Mouse (Mus musculus) limb, embryonic 10.5 days (tissue): Measurements from ENCODE around the gene Aldh1l1. TPM values are rescaled to one million over a fixed set of nuclear protein-coding genes. Genes with fewer than 3 reads are reported as not detected.

ENCODE experiments used
- DNase-seq: peaks from one replicate; pipeline ENCODE4 v3.0.0-alpha.2; 2017; ENCODE audit warnings: low spot score
- H3K27ac ChIP-seq: fragments of 300-500 bp; sonication (generic); 2 replicates; pipeline ENCODE4 v1.5.1; 2016; ENCODE audit warnings: mild to moderate bottlenecking
- H3K27me3 ChIP-seq: fragments of 300-500 bp; sonication (generic); 2 replicates; pipeline ENCODE4 v1.6.1; 2016; ENCODE audit warnings: low read depth, mild to moderate bottlenecking; ENCODE audit not compliant: poor library complexity, severe bottlenecking
- H3K36me3 ChIP-seq: fragments of 300-500 bp; sonication (generic); 2 replicates; pipeline ENCODE4 v1.6.1; 2016; ENCODE audit warnings: mild to moderate bottlenecking, moderate library complexity
- H3K4me1 ChIP-seq: fragments of 300-500 bp; sonication (generic); 2 replicates; pipeline ENCODE4 v1.6.1; 2016
- H3K4me3 ChIP-seq: fragments of 300-500 bp; sonication (generic); 2 replicates; pipeline ENCODE4 v1.5.1; 2016; ENCODE audit warnings: mild to moderate bottlenecking, moderate library complexity
- H3K9me3 ChIP-seq: fragments of 300-500 bp; sonication (generic); replicated peaks from 2 replicates; pipeline ENCODE4 v1.6.1; 2016; ENCODE audit warnings: mild to moderate bottlenecking
- WGBS: fragments of 180-500 bp; shearing (Covaris S2); methylation state at CpG from one replicate; pipeline ENCODE4 v1.1.7; 2016; 5-methylcytosine and 5-hydroxymethylcytosine counted together
- polyA plus RNA-seq: library from polyadenylated mRNA; unstranded; fragments of >200 nt; fragmentation: Nextera tagmentation; extraction: Ambion mirVana; gene quantifications from 2 replicates; pipeline ENCODE4 v1.2.1, GENCODE M21; 2016

Aldh1l1 gene
- polyA plus RNA-seq, 1 experiment from 2014 or later = 1.6 TPM

DNA sequence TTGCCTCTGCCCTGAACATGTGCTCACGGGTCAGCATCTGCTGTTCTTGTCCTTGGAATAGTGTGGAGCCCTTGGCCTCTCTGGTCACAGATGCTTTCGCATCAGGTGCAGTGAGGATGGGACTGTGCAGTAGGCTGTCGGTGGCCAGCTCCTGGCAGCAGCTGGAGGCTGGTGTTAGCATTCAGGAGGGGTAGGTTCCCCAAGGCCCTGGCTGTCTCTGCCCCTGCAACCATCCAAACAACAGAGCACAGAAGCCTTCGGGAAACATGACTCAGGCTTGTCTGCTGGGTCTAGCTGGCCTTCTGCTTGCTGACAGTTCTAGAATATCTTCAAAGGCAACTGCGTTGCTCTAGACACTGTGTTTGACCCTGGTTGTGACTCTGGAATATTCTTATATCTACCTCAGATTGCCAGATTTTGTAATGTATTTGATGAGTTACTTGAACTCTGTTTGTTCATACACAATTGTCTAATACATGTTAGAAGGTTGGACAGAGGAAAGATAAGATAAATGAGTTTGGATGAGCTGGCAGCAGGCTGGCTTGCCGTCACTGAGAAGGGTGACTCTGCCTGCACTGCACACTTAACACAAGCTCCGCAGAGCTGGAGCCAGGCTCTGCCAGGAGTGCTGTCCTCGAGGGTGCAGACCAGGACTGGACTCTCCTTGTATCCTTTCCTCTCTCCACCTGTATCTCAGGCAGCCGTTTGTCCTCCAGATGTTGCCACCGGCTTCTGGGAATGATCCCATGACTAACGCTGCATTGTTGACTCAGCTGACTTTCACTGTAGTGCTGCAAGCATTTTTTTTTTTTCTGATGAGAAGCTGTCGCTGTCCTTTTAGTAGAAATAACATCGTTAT is 79.4 kb downstream of the Aldh1l1 start:
- H3K9me3 ChIP-seq = no peaks in the 10 kb centered on the region
- WGBS = 77% methylated on average over 13 of the region's 13 CpGs
- DNase-seq = no peak
- H3K27ac ChIP-seq = no peak overlapping the region
- H3K36me3 ChIP-seq = no peaks in the 10 kb centered on the region
- no peak overlapping the region for H3K4me3 ChIP-seq
- no peaks in the 10 kb centered on the region for H3K4me1 ChIP-seq
- H3K27me3 ChIP-seq = no peaks in the 10 kb centered on the region; the same call in 1 of the 2 replicates

DNA sequence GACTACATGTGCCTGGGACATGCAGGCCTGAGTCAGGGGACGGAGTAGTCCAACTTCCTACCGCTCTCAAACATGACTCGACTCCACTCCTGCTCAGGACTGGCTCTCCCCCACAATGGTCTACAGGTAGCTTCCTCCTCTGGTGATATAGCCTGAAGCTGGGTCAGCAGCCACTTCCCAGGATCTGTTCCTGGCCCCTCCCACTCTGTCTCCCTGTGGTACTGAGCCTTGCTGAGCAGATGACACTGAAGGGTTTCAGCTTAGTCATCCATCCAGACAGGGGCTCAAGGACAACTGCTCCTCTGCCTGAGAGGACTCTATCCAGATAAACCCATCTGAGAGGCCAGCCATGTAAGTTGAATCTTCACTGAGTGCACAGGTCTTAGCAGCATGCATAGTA is 81.3 kb downstream of the Aldh1l1 start:
- no peaks in the 10 kb centered on the region for H3K36me3 ChIP-seq
- H3K4me1 ChIP-seq = no peaks in the 10 kb centered on the region
- H3K27ac ChIP-seq = no peak overlapping the region
- no peak overlapping the region for H3K4me3 ChIP-seq
- no peaks in the 10 kb centered on the region; the same call in 1 of the 2 replicates for H3K27me3 ChIP-seq
- WGBS = 83% methylated on average over 3 of the region's 3 CpGs
- DNase-seq = no peak
- H3K9me3 ChIP-seq = no peaks in the 10 kb centered on the region

DNA sequence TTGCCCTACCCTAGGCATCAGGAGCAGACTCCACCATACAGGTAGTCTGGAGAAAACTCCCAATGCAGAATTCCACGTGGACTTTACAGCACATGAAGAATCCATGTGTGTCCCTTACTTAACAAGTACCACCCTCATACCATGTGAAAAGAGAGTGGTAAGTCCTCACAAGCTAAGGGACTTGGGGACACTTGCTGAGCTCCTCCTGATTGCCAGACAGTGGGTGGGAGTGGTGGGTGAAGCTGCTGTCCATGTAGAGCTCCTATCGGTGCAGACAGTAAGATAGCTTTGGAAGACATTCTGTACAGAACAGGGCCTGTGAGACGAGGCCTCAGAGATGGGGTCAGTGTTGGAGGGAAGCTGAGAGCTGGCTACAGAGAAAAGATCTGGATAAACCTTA is 81.7 kb downstream of the Aldh1l1 start:
- Histone ChIP-seq H3K4me1 (no peaks in the 10 kb centered on the region), H3K36me3 (no peaks in the 10 kb centered on the region), H3K27me3 (no peaks in the 10 kb centered on the region; the same call in 1 of the 2 replicates), H3K9me3 (no peaks in the 10 kb centered on the region), H3K4me3 (no peak overlapping the region), H3K27ac (no peak overlapping the region)
- WGBS = 78% methylated on average over 3 of the region's 3 CpGs
- no peak for DNase-seq

DNA sequence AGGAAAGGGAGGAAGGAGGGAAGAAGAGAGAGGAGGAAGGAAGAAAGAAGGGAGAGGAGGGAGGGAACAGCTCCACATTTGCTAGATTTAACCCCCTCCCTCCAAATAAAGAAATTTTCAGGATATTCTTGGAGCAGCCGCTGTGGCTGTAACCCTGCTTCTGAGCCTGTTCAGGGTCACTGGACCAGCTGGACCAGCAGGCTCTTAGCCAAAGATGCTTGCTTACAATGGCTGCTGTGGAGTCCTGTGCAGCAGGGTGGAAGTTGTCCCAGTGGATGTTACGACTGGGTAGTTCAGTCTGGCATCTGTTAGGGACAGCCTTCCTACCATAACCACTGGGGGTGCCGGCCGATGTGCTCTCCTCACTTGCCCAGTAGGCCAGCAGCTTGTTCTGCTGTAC is 82.5 kb downstream of the Aldh1l1 start:
- Histone ChIP-seq H3K36me3 (no peaks in the 10 kb centered on the region), H3K4me3 (no peak overlapping the region), H3K4me1 (no peaks in the 10 kb centered on the region), H3K27me3 (no peaks in the 10 kb centered on the region; the same call in 1 of the 2 replicates), H3K27ac (no peak overlapping the region), H3K9me3 (no peaks in the 10 kb centered on the region)
- WGBS = 88% methylated on average over 4 of the region's 4 CpGs
- DNase-seq = no peak

DNA sequence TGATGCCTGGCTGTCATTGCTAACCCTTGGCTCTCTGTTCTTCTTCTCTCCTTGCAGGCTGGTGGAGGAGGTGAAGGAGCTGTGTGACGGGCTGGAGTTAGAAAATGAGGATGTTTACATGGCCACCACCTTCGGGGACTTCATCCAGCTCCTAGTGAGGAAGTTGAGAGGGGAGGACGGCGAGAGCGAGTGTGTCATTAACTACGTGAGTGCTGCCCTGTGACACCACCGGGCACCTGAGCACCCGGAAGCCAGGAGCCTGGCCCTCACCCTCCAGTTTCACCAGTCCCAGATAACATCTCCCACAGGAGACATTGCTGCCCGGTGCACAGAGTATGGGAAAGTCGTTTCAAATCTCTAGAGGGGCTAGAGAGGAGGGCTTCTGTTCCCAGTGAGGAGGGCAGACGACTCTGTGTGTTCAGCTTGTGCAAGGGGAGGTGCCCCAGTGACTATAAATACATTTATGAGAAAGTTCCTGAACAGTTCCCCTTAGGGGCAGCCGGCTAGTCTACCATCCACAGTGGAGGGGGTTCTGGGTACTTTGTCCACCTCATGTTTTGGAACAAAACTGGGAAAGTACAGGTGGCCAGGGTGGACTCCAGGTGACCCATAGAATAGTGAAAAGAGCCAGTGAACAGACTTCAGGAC is 83.6 kb downstream of the Aldh1l1 start:
- no peaks in the 10 kb centered on the region; the same call in 1 of the 2 replicates for H3K27me3 ChIP-seq
- no peaks in the 10 kb centered on the region for H3K4me1 ChIP-seq
- no peaks in the 10 kb centered on the region for H3K36me3 ChIP-seq
- no peak for DNase-seq
- H3K9me3 ChIP-seq = no peaks in the 10 kb centered on the region
- WGBS = 66% methylated on average over 12 of the region's 12 CpGs
- no peak overlapping the region for H3K4me3 ChIP-seq
- no peak overlapping the region for H3K27ac ChIP-seq

DNA sequence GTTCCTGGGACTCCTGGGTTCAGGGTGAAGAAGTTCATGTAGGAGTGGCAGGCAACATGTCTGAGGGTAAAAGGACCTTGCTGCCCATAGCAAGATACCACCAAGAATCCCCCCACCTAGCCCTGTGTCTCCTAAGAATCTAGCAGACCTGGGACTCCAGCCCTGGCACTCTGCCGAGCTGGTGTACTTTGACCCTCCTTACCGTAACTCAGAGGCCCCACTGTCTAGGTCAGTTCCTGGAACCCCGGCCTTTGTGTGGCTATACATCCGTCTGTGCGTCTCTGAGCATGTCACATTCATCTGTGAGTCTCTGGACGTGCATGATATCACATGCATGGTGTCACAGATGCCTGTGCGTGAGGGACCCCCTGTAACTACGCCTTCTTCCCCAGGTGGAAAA is 84.2 kb downstream of the Aldh1l1 start:
- H3K27ac ChIP-seq = no peak overlapping the region
- WGBS = 90% methylated on average over 8 of the region's 8 CpGs
- no peaks in the 10 kb centered on the region for H3K36me3 ChIP-seq
- no peak for DNase-seq
- no peaks in the 10 kb centered on the region for H3K9me3 ChIP-seq
- H3K4me1 ChIP-seq = no peaks in the 10 kb centered on the region
- H3K4me3 ChIP-seq = no peak overlapping the region
- H3K27me3 ChIP-seq = no peaks in the 10 kb centered on the region; the same call in 1 of the 2 replicates

DNA sequence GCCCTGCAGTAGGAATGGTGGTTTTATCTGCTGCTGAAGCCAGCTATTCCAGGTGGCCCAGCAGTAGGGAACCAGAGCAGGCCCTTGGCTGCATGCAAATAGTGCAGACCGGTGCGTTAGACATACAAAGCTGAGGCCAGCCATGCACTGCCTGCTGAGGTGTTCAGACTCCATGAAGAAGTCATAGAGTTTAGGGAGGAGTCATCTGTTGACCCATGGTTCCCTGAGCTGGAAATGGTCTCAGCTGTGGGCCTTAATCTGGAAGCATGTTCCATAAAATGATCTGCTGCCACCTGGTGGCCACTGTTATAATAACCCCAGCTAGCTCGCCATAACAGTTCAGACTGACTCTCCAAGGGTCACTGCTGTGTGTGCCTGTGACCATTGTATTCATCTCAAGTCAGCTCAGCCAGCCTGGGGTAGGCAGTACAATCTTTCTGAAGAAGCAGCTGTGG is 89.1 kb downstream of the Aldh1l1 start:
- Histone ChIP-seq H3K27me3 (no peaks in the 10 kb centered on the region), H3K27ac (no peak overlapping the region), H3K36me3 (no peaks in the 10 kb centered on the region), H3K4me3 (no peak overlapping the region), H3K4me1 (no peaks in the 10 kb centered on the region), H3K9me3 (no peaks in the 10 kb centered on the region)
- DNase-seq = peak; percentile 86
- WGBS = 50% methylated on average over 3 of the region's 3 CpGs

DNA sequence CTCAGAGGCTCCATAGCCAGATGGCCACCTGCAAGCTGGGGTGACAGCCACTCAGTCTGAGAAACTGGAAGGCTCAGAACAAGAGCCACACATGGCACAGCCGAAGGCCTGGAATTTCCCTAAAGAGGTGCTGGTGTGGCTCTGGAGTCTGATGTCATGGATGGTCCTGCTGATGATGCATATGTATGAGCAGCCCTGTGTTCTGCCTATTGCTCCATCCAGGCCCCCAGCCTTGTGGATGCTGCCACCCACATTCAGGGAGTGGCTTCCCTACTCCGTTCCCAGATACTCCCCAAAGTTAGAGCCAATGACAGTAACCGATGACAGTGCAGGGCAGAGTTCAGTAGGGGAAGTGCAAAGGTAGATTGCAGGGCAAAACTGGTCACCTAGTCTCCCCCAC is 91.9 kb downstream of the Aldh1l1 start:
- Histone ChIP-seq H3K27me3 (no peaks in the 10 kb centered on the region), H3K27ac (no peak overlapping the region), H3K9me3 (no peaks in the 10 kb centered on the region), H3K36me3 (no peaks in the 10 kb centered on the region), H3K4me3 (no peak overlapping the region), H3K4me1 (no peaks in the 10 kb centered on the region)
- 53% methylated on average over 3 of the region's 3 CpGs for WGBS
- no peak for DNase-seq

DNA sequence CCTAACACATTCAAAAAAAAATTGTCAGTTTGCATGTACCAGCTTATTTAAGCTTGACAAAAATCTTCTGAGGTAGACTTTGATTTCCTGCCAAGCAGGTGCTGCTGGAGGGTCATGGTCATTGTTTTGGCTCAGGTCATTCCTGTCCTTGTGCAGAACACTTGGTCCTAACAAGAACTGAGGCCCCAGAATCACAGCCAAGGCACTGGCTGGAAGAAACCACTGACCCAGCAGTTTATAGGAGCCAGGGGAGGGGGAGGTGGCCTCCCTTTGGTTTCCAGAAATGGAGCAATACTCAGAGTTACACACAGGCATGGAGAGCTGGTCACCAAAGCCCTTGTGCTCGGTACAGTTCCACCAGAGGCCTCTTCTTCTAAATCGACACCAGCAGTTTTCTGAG is 96.1 kb downstream of the Aldh1l1 start:
- no peaks in the 10 kb centered on the region for H3K36me3 ChIP-seq
- 80% methylated on average over 2 of the region's 2 CpGs for WGBS
- no peaks in the 10 kb centered on the region for H3K4me1 ChIP-seq
- H3K9me3 ChIP-seq = no peaks in the 10 kb centered on the region
- H3K4me3 ChIP-seq = no peak overlapping the region
- no peak for DNase-seq
- no peak overlapping the region for H3K27ac ChIP-seq
- no peaks in the 10 kb centered on the region for H3K27me3 ChIP-seq

DNA sequence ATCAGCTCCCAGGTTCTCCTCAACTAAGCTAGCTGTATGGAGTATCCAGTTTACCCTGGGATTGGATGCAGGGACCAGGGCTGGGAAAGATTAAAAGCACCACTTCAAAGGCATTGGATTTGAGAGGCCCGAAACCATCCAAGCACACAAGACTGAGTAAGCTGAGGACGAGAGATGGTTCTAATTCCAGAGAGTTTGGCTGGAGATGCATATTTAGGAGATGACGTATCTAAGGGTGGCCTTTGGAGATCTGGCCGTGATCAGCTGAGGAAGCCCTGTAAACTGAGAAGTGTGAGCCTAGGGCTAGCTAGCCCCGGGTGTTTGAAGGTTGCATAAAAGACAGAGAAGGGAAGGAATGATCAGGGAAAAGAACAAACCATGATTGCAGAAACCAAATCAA is 101.9 kb downstream of the Aldh1l1 start:
- H3K27ac ChIP-seq = no peak overlapping the region
- no peaks in the 10 kb centered on the region for H3K27me3 ChIP-seq
- no peaks in the 10 kb centered on the region for H3K4me1 ChIP-seq
- 48% methylated on average over 5 of the region's 5 CpGs for WGBS
- H3K4me3 ChIP-seq = no peak overlapping the region
- H3K36me3 ChIP-seq = no peaks in the 10 kb centered on the region
- no peak for DNase-seq
- no peaks in the 10 kb centered on the region for H3K9me3 ChIP-seq

DNA sequence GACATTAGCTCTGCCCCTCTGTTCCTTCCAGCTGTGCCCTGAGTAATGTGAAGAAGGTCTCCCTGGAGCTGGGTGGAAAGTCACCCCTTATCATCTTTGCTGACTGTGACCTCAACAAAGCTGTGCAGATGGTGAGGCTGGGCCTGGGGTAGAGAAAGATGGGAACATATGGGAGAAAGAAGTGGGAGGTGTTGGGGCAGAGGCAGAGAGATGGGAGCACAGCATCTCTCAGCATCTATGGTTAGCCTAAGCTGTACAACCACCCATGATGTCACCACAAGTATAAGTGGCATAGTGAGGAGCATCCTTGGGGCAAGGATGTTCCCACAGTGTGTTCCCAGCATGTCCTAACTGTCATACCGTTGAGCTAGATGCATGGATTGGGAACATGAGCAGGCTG is 104.5 kb downstream of the Aldh1l1 start:
- no peak for DNase-seq
- Histone ChIP-seq H3K27me3 (no peaks in the 10 kb centered on the region), H3K4me1 (no peaks in the 10 kb centered on the region), H3K36me3 (no peaks in the 10 kb centered on the region), H3K4me3 (no peak overlapping the region), H3K27ac (no peak overlapping the region), H3K9me3 (no peaks in the 10 kb centered on the region)
- WGBS = 95% methylated on average over 1 of the region's 1 CpGs

DNA sequence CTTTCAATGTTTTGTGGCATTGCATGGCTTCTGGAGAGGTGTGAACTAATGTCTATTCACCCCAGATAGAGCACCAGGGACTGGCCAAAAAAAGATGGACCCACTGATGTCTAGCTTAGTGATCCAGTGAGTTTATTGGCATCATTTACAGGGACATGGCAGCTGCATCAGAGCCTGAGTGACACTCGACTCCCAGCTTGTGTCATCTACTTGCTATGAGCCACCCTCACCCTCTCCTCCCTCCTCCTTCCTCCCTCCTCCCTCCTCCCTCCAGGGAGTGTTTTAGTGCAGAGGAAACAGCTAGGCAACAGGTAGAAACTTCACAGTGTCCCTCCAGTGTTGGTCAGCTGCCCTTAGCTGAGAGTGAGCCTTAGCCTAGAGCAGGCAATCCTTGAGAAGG is 108.7 kb downstream of the Aldh1l1 start:
- no peak overlapping the region for H3K4me3 ChIP-seq

DNA sequence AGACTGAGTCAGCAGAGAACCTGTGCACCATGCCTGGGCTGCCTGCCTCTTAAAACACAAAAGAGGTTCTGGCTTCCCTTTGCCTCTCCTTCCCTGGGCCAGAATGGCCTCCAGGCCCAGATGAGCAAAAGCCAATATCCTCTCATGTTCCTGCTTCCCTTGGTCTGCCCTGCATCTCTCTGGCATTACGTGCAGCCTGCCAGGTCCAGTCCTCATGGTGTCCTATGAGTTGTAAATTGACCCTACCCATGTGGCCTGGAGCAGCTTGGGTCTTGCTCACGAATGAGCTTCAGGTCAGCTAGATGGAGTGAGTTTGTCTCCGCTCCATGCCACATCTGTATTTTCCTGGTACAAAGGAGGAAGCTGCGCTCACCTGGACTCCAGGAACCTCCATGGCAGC is 110.8 kb downstream of the Aldh1l1 start:
- H3K36me3 ChIP-seq = no peaks in the 10 kb centered on the region
- DNase-seq = no peak
- H3K4me1 ChIP-seq = 0 out of 2 replicates have a peak, but pooled peaks cover 3% of the 10 kb centered on the region
- H3K27ac ChIP-seq = no peak overlapping the region
- H3K9me3 ChIP-seq = no peaks in the 10 kb centered on the region
- no peaks in the 10 kb centered on the region for H3K27me3 ChIP-seq
- WGBS = 88% methylated on average over 4 of the region's 4 CpGs
- no peak overlapping the region for H3K4me3 ChIP-seq

More for the DNA sequence above, 108.7 kb downstream of the Aldh1l1 start:
- DNase-seq = no peak
- Histone ChIP-seq H3K27me3 (no peaks in the 10 kb centered on the region), H3K27ac (no peak overlapping the region), H3K4me1 (no peaks in the 10 kb centered on the region), H3K9me3 (no peaks in the 10 kb centered on the region), H3K36me3 (no peaks in the 10 kb centered on the region)
- WGBS = 69% methylated on average over 1 of the region's 1 CpGs
